Mouse (Mus musculus): ENCODE data around the gene Ldlrad3.

Ldlrad3 gene

GRCm38 (mm10) chr2:102113801-102114200 is 72.4 kb downstream of the Ldlrad3 start:
- DNase-seq (ENCODE audit: low spot score), result no peak

- no peak for DNase-seq (ENCODE audit: low spot score)
These were observed 72.9 kb downstream of the Ldlrad3 start for GRCm38 (mm10) chr2:102113323-102113722.

DNA sequence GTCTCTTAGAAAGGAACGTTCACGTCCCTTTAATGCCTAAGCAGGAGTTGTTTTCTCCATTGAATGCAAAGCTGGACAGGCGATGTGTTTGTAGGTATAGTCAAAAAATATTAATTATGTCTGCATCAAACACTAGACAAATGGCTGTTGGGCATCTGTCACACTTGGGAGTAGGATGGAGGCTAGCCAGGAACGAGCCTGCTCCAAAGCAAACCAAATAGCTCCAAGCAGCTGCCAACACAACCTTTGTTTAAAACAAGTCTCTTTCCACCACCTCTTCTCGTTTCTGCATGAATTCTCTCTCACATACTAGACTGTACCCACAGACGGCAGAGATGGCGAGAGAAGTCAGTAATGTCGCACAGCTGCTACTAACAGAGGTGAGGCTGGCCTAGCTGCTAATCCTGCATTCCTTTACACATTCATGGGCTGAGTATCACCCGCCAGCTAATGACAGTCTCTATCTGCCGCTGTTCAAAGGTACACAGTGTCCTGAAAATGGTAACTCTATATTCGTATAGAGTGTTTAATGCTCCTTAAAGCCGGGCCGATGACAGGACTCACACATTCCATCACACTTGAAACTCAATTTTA is 74.2 kb downstream of the Ldlrad3 start:
- DNase-seq (ENCODE audit: low spot score), result no peak

DNA sequence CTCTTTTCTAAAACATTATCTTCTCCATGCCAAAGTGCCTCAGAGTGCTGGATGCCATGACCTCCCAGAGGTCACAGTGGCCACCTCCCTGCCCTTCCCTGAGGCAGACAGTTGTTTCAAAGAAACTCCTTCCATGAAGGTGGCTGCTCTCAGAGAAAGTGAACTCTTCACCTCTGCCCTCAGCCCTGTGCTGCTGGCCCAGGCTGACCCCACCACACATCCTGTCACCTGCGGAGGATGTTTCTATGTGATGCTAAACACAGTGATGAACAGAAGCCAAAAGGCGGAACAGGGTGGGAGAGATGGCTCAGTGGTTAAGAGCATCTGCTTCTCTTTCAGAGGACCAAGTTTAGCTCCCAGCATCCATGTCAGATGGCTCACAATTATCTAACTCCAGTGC is 75.9 kb downstream of the Ldlrad3 start:
- DNase-seq (ENCODE audit: low spot score), result no peak

- DNase-seq (ENCODE audit: low spot score), result peak; percentile 32
These were observed 78.9 kb downstream of the Ldlrad3 start for GRCm38 (mm10) chr2:102107280-102107679.

DNA sequence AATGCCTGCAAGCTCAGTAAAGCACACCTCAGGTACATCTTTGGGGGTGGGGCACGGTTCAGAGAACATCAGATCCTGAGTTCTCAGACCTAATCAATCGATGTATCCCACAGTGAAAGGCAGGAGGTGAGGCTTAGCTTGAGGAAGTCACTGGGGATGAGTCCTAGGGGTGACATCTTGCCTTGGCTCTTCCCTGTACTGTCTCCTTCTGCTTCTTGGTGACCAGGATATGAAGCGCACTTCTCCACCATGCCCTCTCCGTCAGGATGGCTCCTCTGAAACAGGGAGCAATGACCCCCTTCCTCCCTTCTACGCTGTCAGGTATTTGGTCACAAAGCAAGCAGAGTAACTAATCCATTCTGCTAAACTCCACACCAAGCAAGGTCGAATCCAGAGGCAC is 79.5 kb downstream of the Ldlrad3 start:
- DNase-seq (ENCODE audit: low spot score), result no peak

- DNase-seq (ENCODE audit: low spot score), result no peak
These were observed 80.7 kb downstream of the Ldlrad3 start for GRCm38 (mm10) chr2:102105454-102105853.

- DNase-seq (ENCODE audit: low spot score), result no peak
These were observed 82.2 kb downstream of the Ldlrad3 start for GRCm38 (mm10) chr2:102103955-102104354.

DNA sequence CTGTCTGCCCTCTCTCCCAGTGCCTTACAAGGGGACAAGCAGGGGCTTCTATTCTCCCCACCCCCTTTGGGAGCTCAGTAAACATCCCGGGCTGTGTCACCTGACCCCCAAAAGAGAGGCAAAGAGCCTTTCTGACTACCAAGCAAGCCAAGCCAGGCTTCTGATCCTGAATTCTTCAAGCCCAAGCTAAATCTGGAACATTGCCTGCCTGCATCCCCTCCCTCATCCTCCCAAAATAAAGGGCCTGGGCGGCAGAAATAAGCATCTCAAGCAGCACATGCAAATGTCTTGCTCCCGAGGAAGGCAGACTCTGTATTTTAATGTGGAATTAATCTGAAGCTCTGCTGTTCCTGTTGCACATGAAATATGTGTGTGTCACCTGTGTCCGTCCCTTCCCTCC is 85.7 kb downstream of the Ldlrad3 start:
- DNase-seq (ENCODE audit: low spot score), result no peak

- DNase-seq (ENCODE audit: low spot score), result no peak
These were observed 86.3 kb downstream of the Ldlrad3 start for GRCm38 (mm10) chr2:102099702-102100450.

DNA sequence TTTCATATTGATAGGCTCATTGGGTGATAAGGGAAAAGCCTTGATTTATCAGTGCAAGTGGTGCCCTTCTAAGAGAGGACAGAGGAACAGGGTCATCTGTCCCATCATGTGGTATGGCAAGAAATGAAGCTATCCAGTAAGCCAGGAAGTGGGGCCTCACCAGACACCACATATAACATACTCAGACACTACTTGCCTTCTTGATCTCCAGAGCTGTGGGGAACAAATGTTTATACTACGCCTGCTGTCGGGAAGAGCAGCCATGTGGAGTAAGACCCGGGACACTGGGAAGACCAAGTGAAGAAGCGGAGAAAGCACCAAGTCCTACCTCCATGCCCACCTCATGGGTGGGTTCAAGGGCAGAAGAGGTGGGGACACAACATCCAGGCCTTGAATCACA is 86.9 kb downstream of the Ldlrad3 start:
- DNase-seq (ENCODE audit: low spot score), result no peak

DNA sequence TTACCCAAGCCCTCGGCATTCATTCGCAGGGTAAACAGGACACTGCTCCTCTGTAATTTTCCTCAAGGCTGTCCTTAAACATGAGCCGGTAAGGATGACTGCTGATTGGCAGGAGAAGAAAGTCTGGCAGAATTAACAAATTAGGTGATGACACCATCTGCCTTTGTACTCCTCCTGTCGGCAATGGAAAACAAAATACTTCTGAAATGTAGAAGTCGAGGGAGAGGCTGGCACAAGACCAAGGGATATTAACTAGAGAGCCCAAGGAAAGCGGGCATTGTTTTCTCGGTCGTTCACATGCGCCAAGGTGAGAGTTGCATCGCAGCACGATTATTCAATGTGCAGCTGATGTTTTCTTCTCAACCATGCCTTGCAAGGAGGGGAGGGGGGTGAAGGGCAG is 91.4 kb downstream of the Ldlrad3 start:
- no peak for DNase-seq (ENCODE audit: low spot score)

DNA sequence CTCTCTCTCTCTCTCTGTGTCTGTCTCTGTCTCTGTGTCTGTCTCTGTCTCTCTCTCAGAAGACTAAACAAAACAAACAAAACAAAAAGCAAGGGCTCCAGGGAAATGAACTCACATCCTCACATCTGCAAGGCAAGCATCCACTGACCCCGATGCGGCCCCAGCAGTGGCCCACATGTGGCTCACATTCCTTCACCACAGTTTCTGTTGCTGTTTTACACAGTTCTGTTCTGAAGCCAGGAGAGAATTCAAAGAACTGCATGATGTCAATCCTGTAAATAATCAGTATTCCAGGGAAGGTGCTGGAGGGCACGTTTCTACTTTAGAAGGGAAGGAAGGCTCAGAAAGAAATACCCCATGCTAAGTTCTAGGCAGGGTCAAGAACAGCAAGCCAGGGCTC is 91.9 kb downstream of the Ldlrad3 start:
- no peak for DNase-seq (ENCODE audit: low spot score)

DNA sequence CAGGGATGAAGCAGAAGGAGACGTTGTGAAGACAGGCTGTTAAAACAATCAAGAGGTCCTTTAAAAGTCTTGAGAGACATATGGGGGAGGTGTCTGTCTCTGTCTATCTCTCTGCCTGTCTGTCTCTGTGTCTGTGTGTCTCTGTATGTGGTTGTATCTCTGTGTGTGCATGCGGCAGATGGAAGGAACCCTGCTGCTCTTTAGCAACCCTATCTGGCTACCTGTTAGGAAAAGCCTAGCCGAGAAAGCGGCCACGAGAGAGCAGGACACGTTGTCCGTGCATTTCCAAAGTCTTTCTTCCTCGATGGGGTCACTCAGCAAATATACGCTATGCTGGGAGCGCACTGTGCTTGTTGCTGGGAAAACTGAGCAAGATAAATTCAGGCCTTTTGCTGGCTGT is 93.6 kb downstream of the Ldlrad3 start:
- DNase-seq (ENCODE audit: low spot score), result no peak

- peak; percentile 72 for DNase-seq (ENCODE audit: low spot score)
These were observed 94.5 kb downstream of the Ldlrad3 start for GRCm38 (mm10) chr2:102091516-102092350.

GRCm38 (mm10) chr2:102087787-102088186 is 98.4 kb downstream of the Ldlrad3 start:
- DNase-seq (ENCODE audit: low spot score), result no peak

- DNase-seq (ENCODE audit: low spot score), result no peak
These were observed 99.6 kb downstream of the Ldlrad3 start for GRCm38 (mm10) chr2:102086583-102086982.

DNA sequence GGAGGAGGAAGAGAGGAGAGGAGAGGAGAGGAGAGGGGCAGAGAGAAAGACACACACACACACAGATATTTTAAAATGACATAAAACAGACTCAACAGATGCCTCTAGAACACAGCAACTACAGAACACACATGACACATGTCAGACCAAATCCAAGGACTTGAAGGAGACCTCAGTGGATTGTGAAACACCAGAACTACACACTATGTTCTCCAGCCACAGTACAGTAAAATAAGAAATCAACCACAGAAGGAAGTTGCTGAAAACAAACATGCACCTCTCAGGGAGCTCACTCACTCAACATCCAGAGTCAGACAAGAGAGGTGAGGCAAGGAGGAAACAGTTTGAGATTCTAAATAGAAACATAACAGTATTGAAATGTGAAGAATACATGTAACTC is 103.4 kb downstream of the Ldlrad3 start:
- DNase-seq (ENCODE audit: low spot score), result no peak

DNA sequence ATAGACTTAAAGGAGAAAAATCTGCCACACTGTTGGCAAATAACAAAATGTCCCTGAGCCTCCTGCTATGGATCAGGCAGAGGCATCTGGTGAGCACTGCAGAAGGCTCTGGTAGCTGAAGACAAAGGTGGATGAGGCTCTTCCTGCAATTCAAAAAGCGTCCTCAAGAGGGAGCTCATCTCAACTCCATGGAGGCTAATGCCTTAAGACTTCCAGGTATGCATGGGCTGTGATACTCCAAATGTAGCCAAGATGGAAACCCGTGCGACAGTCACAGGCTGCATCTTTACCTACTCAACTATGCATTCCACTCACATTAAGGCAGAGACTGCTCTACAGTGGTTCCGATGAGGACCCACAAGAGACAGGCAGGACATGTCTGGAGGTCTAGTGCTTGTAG is 108.6 kb downstream of the Ldlrad3 start:
- DNase-seq (ENCODE audit: low spot score), result peak; percentile 63

GRCm38 (mm10) chr2:102076237-102076636 is 109.9 kb downstream of the Ldlrad3 start:
- DNase-seq (ENCODE audit: low spot score), result no peak

GRCm38 (mm10) chr2:102073266-102074037 is 112.7 kb downstream of the Ldlrad3 start:
- no peak for DNase-seq (ENCODE audit: low spot score)

DNA sequence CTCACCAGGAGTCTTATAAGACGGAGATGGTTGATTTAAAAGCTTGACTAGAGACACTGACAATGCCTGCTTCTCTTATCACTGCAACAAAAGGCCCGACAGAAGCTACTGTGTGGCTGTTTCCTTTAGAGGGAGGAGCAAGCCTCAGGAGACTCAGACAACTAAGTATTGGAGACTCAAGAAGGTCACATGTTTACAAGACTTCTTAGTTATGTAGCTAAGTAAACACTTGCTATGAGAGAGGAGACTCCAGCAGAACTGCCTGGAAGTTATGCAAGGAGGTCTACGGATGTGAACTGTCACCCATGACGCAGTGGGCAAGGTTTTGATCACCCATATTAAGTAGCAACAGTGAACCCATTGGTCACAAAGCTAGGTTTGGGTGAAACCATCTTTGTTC is 113.3 kb downstream of the Ldlrad3 start:
- no peak for DNase-seq (ENCODE audit: low spot score)

Measured in MN1 (cell line).